Mouse (Mus musculus) hindbrain, embryonic 13.5 days (tissue): ENCODE data around the gene Flt3. TPM values are rescaled to one million over a fixed set of nuclear protein-coding genes. Genes with fewer than 3 reads are reported as not detected.

Experiments used
- ATAC-seq: fragments of 200-750 bp; cut with Nextera tagmentation; 2 replicates; pipeline ENCODE4 v1.8.0; 2017; ENCODE audit warnings: moderate TSS enrichment; ENCODE audit not compliant: low FRiP score
- H3K27ac ChIP-seq: fragments of 300-500 bp; sonication (generic); 2 replicates; pipeline ENCODE4 v1.5.1; 2015; ENCODE audit warnings: inconsistent platforms, mild to moderate bottlenecking, moderate library complexity
- H3K27me3 ChIP-seq: fragments of 300-500 bp; sonication (generic); 2 replicates; pipeline ENCODE4 v1.6.1; 2015; ENCODE audit warnings: mild to moderate bottlenecking, inconsistent platforms
- H3K36me3 ChIP-seq: fragments of 300-500 bp; sonication (generic); 2 replicates; pipeline ENCODE4 v1.6.1; 2015; ENCODE audit warnings: mild to moderate bottlenecking, inconsistent platforms
- H3K4me1 ChIP-seq: fragments of 300-500 bp; sonication (generic); replicated peaks from 2 replicates; pipeline ENCODE4 v1.6.1; 2015; ENCODE audit warnings: inconsistent platforms
- H3K4me2 ChIP-seq: fragments of 300-500 bp; sonication (generic); 2 replicates; pipeline ENCODE4 v1.6.1; 2015; ENCODE audit warnings: inconsistent platforms, mild to moderate bottlenecking, moderate library complexity
- H3K4me3 ChIP-seq: fragments of 300-500 bp; sonication (generic); 2 replicates; pipeline ENCODE4 v1.5.1; 2015; ENCODE audit warnings: mild to moderate bottlenecking, inconsistent platforms
- H3K9ac ChIP-seq: fragments of 300-500 bp; sonication (generic); 2 replicates; pipeline ENCODE4 v1.6.1; 2015; ENCODE audit warnings: mild to moderate bottlenecking, inconsistent platforms
- H3K9me3 ChIP-seq: fragments of 300-500 bp; sonication (generic); 2 replicates; pipeline ENCODE4 v1.6.1; 2016; ENCODE audit warnings: inconsistent platforms
- WGBS: fragments of 180-500 bp; shearing (Covaris S2); methylation state at CpG from one replicate; pipeline ENCODE4 v1.1.7; 2015; 5-methylcytosine and 5-hydroxymethylcytosine counted together
- microRNA-seq: library from miRNA; unstranded; fragments of <30 nt; microRNA quantifications from one replicate; pipeline ENCODE4, GENCODE M21; 2016
- polyA plus RNA-seq: library from polyadenylated mRNA; unstranded; fragments of >200 nt; fragmentation: Nextera tagmentation; extraction: Ambion mirVana; gene quantifications from 2 replicates; pipeline ENCODE4 v1.2.1, GENCODE M21; 2015

The Flt3 gene
- polyA plus RNA-seq, 1 experiment from 2014 or later = 0.36 TPM

DNA sequence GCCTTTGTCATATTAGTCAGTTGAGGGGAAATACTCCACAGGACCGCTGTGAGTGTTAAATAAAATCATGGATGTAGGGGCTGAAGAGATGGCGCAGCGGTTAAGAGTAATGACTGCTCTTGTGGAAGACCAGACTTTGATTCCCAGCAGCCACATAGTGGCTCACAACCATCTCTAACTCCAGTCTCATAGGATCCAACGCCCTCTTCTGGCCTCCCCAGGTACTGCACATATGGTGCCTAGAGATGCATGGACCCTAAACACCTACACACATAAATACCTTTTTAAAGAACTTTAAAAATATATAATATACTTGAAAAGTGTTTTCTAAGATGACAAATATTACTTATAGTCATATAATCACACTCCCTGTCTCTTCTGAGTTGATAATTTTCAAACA is 115.9 kb downstream of the Flt3 start:
- Histone ChIP-seq H3K4me2 (no peak overlapping the region), H3K27ac (no peak overlapping the region), H3K36me3 (no peaks in the 10 kb centered on the region), H3K9me3 (no peaks in the 10 kb centered on the region), H3K4me1 (no peaks in the 10 kb centered on the region), H3K27me3 (peaks cover 78% of the 10 kb centered on the region), H3K9ac (no peak overlapping the region), H3K4me3 (no peak overlapping the region)
- WGBS = 74% methylated on average over 4 of the region's 4 CpGs
- no peak for ATAC-seq

Small RNA genes lying within 50 kb of the gene (microRNA-seq; reads per million reads assigned to microRNA genes)
- not detected for gene Mir7k

Other genes starting within 250 kb of the Flt3 start
- 5.8 and 7.2 TPM in 2 replicates for gene Gsx1, start 211.8 kb downstream of the Flt3 start, polyA plus RNA-seq
- not detected in 2 replicates for gene Pdx1, start 130.5 kb downstream of the Flt3 start, polyA plus RNA-seq
- 0.08 TPM in 1 of 2 replicates, not detected in the other for gene Cdx2, start 93.2 kb downstream of the Flt3 start, polyA plus RNA-seq
- gene Urad, start 78.0 kb downstream of the Flt3 start, polyA plus RNA-seq = not detected in 2 replicates
- gene Pan3, start 29.7 kb upstream of the Flt3 start, polyA plus RNA-seq = 61.1 and 63.5 TPM in 2 replicates